8 mouse cellular contexts compared by ENCODE assay signal in genomic region chr3:138744030-138744774, GRCm38 (mm10). TPM values are rescaled to one million over a fixed set of nuclear protein-coding genes. Genes with fewer than 3 reads are reported as not detected.
DNase-seq lines count a peak whose midpoint lies in the region; ATAC-seq lines count a peak whose summit lies in the region.

No protein-coding gene starts in this region.

- peak overlapping the region; percentile 85 for H3K4me3 ChIP-seq in limb, embryonic 15.5 days

- ATAC-seq in limb, embryonic 15.5 days (ENCODE audit: insufficient number of reproducible peaks, low FRiP score, low TSS enrichment, low read depth), result no peak

- H3K27me3 ChIP-seq in limb, embryonic 15.5 days, result no peaks in the 10 kb centered on the region

- H3K4me1 ChIP-seq in limb, embryonic 15.5 days, result peaks cover 24% of the 10 kb centered on the region

- no peak overlapping the region for H3K9ac ChIP-seq in limb, embryonic 15.5 days

- H3K27ac ChIP-seq in limb, embryonic 15.5 days, result 0 out of 2 replicates have a peak overlapping the region, but pooled peaks have one; percentile 22

- peak; percentile 23 for DNase-seq in embryo, embryonic 11 days
- DNase-seq in embryo, embryonic 10 days (ENCODE audit: low spot score), result no peak
- peak; percentile 32 for DNase-seq in right cerebral cortex, adult 18-20 months
- no peak for DNase-seq in right cerebral cortex, postnatal 14 days
- no peak for DNase-seq in frontal cortex, postnatal 36 days (ENCODE audit: low spot score in 2 of 2)
- no peak for DNase-seq in urinary bladder, adult 18-20 months (ENCODE audit: low spot score in 2 of 2)
- DNase-seq in heart, adult 8-10 months (ENCODE audit: low spot score), result no peak

- H3K4me2 ChIP-seq in limb, embryonic 15.5 days, result peak overlapping the region; percentile 88

- H3K36me3 ChIP-seq in limb, embryonic 15.5 days, result no peaks in the 10 kb centered on the region

- 27% methylated on average over 8 of the region's 8 CpGs for WGBS in limb, embryonic 15.5 days

- H3K9me3 ChIP-seq in limb, embryonic 15.5 days, result no peaks in the 10 kb centered on the region

RNA-seq across cellular contexts. Expression of gene Tspan5, which starts 2.2 kb away (rescaled TPM):
- 36.4 and 44.7 TPM in 2 replicates for polyA plus RNA-seq in limb, embryonic 15.5 days (2015; fragmentation: Nextera tagmentation; extraction: Ambion mirVana)
- total RNA-seq in heart, adult 8-10 months (2022), result 1 to 10 TPM; 4.2 to 6.7 (median 5.1) TPM

Comparison
In these comparisons a context has a peak if more than half of its experiments do, and no peak if none do; other contexts are left out.
1. DNase-seq: peak in embryo, embryonic 11 days (single experiment) and right cerebral cortex, adult 18-20 months (single experiment); none in embryo, embryonic 10 days (single experiment), right cerebral cortex, postnatal 14 days (single experiment), frontal cortex, postnatal 36 days (0 of 2), urinary bladder, adult 18-20 months (0 of 2) and heart, adult 8-10 months (single experiment).